Mouse (Mus musculus): ENCODE results near the gene Pla2g15. TPM values are rescaled to one million over a fixed set of nuclear protein-coding genes. Genes with fewer than 3 reads are reported as not detected.

The Pla2g15 gene
- polyA plus RNA-seq (2016; fragmentation: Nextera tagmentation; extraction: Ambion mirVana), result 9.8 TPM in 2 replicates

GRCm38 (mm10) chr8:106149801-106150652 lies at the start of gene Pla2g15:
Pla2g15 (plus strand) TSS chr8:106150399.
- peaks cover 13% of the 10 kb centered on the region for H3K36me3 ChIP-seq
- peak; percentile 97 for ATAC-seq
- H3K27ac ChIP-seq, result peak within 1 kb of the TSS; percentile 64
- H3K27me3 ChIP-seq (replicated peaks), result 0 out of 2 replicates have a peak, but pooled peaks cover under 1% of the 10 kb centered on the region
- H3K4me3 ChIP-seq, result peak within 1 kb of the TSS; percentile 77
- H3K9me3 ChIP-seq (replicated peaks), result no peaks in the 10 kb centered on the region
- H3K4me1 ChIP-seq, result peaks cover 52% of the 10 kb centered on the region
- WGBS (ENCODE audit: insufficient replicate concordance), result 1% methylated on average over 38 of the region's 38 CpGs
- H3K4me2 ChIP-seq, result peak within 1 kb of the TSS; percentile 93
- peak within 1 kb of the TSS; percentile 80 for H3K9ac ChIP-seq

GRCm38 (mm10) chr8:106102321-106102720 lies 47.9 kb upstream of the Pla2g15 start:
- no peak for ATAC-seq
- WGBS (ENCODE audit: insufficient replicate concordance), result 78% methylated on average over 4 of the region's 4 CpGs
- H3K36me3 ChIP-seq, result peaks cover 72% of the 10 kb centered on the region
- H3K4me2 ChIP-seq, result no peak overlapping the region
- no peak overlapping the region for H3K4me3 ChIP-seq
- H3K27ac ChIP-seq, result no peak overlapping the region
- H3K9me3 ChIP-seq (replicated peaks), result no peaks in the 10 kb centered on the region
- no peak overlapping the region for H3K9ac ChIP-seq
- H3K4me1 ChIP-seq, result no peaks in the 10 kb centered on the region
- H3K27me3 ChIP-seq (replicated peaks), result no peaks in the 10 kb centered on the region

- Histone ChIP-seq H3K36me3 (peaks cover 78% of the 10 kb centered on the region), H3K4me3 (no peak overlapping the region), H3K4me2 (no peak overlapping the region), H3K4me1 (no peaks in the 10 kb centered on the region), H3K27me3 (replicated peaks) (no peaks in the 10 kb centered on the region), H3K27ac (no peak overlapping the region), H3K9me3 (replicated peaks) (no peaks in the 10 kb centered on the region), H3K9ac (no peak overlapping the region)
- WGBS (ENCODE audit: insufficient replicate concordance), result 54% methylated on average over 2 of the region's 2 CpGs
- no peak for ATAC-seq
These were observed 46.3 kb upstream of the Pla2g15 start for GRCm38 (mm10) chr8:106103888-106104287.

- no peak for ATAC-seq
- Histone ChIP-seq H3K36me3 (peaks cover 85% of the 10 kb centered on the region), H3K27ac (no peak overlapping the region), H3K27me3 (replicated peaks) (no peaks in the 10 kb centered on the region), H3K4me2 (no peak overlapping the region), H3K4me1 (no peaks in the 10 kb centered on the region), H3K9me3 (replicated peaks) (no peaks in the 10 kb centered on the region), H3K9ac (no peak overlapping the region), H3K4me3 (no peak overlapping the region)
- 60% methylated on average over 1 of the region's 1 CpGs for WGBS (ENCODE audit: insufficient replicate concordance)
These were observed 44.0 kb upstream of the Pla2g15 start for GRCm38 (mm10) chr8:106106193-106106592.

- H3K27ac ChIP-seq, result no peak overlapping the region
- WGBS (ENCODE audit: insufficient replicate concordance), result 90% methylated on average over 4 of the region's 4 CpGs
- no peak for ATAC-seq
- peaks cover 81% of the 10 kb centered on the region for H3K36me3 ChIP-seq
- H3K9ac ChIP-seq, result no peak overlapping the region
- no peaks in the 10 kb centered on the region for H3K9me3 ChIP-seq (replicated peaks)
- H3K4me1 ChIP-seq, result no peaks in the 10 kb centered on the region
- no peak overlapping the region for H3K4me3 ChIP-seq
- no peak overlapping the region for H3K4me2 ChIP-seq
- no peaks in the 10 kb centered on the region for H3K27me3 ChIP-seq (replicated peaks)
These were observed 42.1 kb upstream of the Pla2g15 start for GRCm38 (mm10) chr8:106108080-106108479.

- Histone ChIP-seq H3K9me3 (replicated peaks) (no peaks in the 10 kb centered on the region), H3K4me1 (no peaks in the 10 kb centered on the region), H3K9ac (no peak overlapping the region), H3K27ac (no peak overlapping the region), H3K4me3 (no peak overlapping the region), H3K27me3 (replicated peaks) (no peaks in the 10 kb centered on the region), H3K36me3 (peaks cover 77% of the 10 kb centered on the region), H3K4me2 (no peak overlapping the region)
- 87% methylated on average over 3 of the region's 3 CpGs for WGBS (ENCODE audit: insufficient replicate concordance)
- ATAC-seq, result no peak
These were observed 41.5 kb upstream of the Pla2g15 start for GRCm38 (mm10) chr8:106108729-106109128.

GRCm38 (mm10) chr8:106112041-106112440 lies 38.2 kb upstream of the Pla2g15 start:
- Histone ChIP-seq H3K27ac (no peak overlapping the region), H3K9ac (no peak overlapping the region), H3K4me1 (no peaks in the 10 kb centered on the region), H3K4me2 (no peak overlapping the region), H3K9me3 (replicated peaks) (no peaks in the 10 kb centered on the region), H3K27me3 (replicated peaks) (no peaks in the 10 kb centered on the region), H3K4me3 (no peak overlapping the region), H3K36me3 (peaks cover 71% of the 10 kb centered on the region)
- WGBS (ENCODE audit: insufficient replicate concordance), result 75% methylated on average over 2 of the region's 2 CpGs
- ATAC-seq, result no peak

- Histone ChIP-seq H3K4me2 (no peak overlapping the region), H3K27me3 (replicated peaks) (no peaks in the 10 kb centered on the region), H3K4me3 (no peak overlapping the region), H3K27ac (no peak overlapping the region), H3K4me1 (no peaks in the 10 kb centered on the region), H3K9me3 (replicated peaks) (no peaks in the 10 kb centered on the region), H3K36me3 (peaks cover 74% of the 10 kb centered on the region), H3K9ac (no peak overlapping the region)
- no peak for ATAC-seq
- 86% methylated on average over 1 of the region's 1 CpGs for WGBS (ENCODE audit: insufficient replicate concordance)
These were observed 37.7 kb upstream of the Pla2g15 start for GRCm38 (mm10) chr8:106112514-106112913.

- WGBS (ENCODE audit: insufficient replicate concordance), result 73% methylated on average over 3 of the region's 3 CpGs
- H3K27me3 ChIP-seq (replicated peaks), result no peaks in the 10 kb centered on the region
- H3K27ac ChIP-seq, result no peak overlapping the region
- H3K4me1 ChIP-seq, result no peaks in the 10 kb centered on the region
- H3K36me3 ChIP-seq, result peaks cover 69% of the 10 kb centered on the region
- no peak overlapping the region for H3K4me3 ChIP-seq
- ATAC-seq, result no peak
- no peak overlapping the region for H3K9ac ChIP-seq
- no peak overlapping the region for H3K4me2 ChIP-seq
- H3K9me3 ChIP-seq (replicated peaks), result no peaks in the 10 kb centered on the region
These were observed 34.3 kb upstream of the Pla2g15 start for GRCm38 (mm10) chr8:106115897-106116296.

- no peak for ATAC-seq
- Histone ChIP-seq H3K9me3 (replicated peaks) (no peaks in the 10 kb centered on the region), H3K4me1 (no peaks in the 10 kb centered on the region), H3K9ac (no peak overlapping the region), H3K4me3 (no peak overlapping the region), H3K4me2 (no peak overlapping the region), H3K36me3 (peaks cover 65% of the 10 kb centered on the region), H3K27ac (no peak overlapping the region), H3K27me3 (replicated peaks) (no peaks in the 10 kb centered on the region)
- WGBS (ENCODE audit: insufficient replicate concordance), result 79% methylated on average over 3 of the region's 3 CpGs
These were observed 26.8 kb upstream of the Pla2g15 start for GRCm38 (mm10) chr8:106123443-106123842.

- 75% methylated on average over 1 of the region's 1 CpGs for WGBS (ENCODE audit: insufficient replicate concordance)
These were observed 24.1 kb upstream of the Pla2g15 start for GRCm38 (mm10) chr8:106126055-106126454.

GRCm38 (mm10) chr8:106127054-106127453 lies 23.1 kb upstream of the Pla2g15 start:
- peak; percentile 48; the same call in 1 of the 2 replicates for ATAC-seq
- peaks cover 10% of the 10 kb centered on the region for H3K4me1 ChIP-seq
- no peaks in the 10 kb centered on the region for H3K9me3 ChIP-seq (replicated peaks)
- WGBS (ENCODE audit: insufficient replicate concordance), result 58% methylated on average over 3 of the region's 3 CpGs
- no peak overlapping the region for H3K27ac ChIP-seq
- no peak overlapping the region for H3K9ac ChIP-seq
- peaks cover 68% of the 10 kb centered on the region for H3K36me3 ChIP-seq
- H3K27me3 ChIP-seq (replicated peaks), result no peaks in the 10 kb centered on the region
- no peak overlapping the region for H3K4me2 ChIP-seq
- H3K4me3 ChIP-seq, result no peak overlapping the region

More at GRCm38 (mm10) chr8:106126055-106126454, 24.1 kb upstream of the Pla2g15 start:
- no peaks in the 10 kb centered on the region for H3K9me3 ChIP-seq (replicated peaks)
- no peak overlapping the region for H3K4me3 ChIP-seq
- no peak for ATAC-seq
- H3K27me3 ChIP-seq (replicated peaks), result no peaks in the 10 kb centered on the region
- H3K36me3 ChIP-seq, result peaks cover 66% of the 10 kb centered on the region
- H3K4me2 ChIP-seq, result no peak overlapping the region
- peaks cover under 1% of the 10 kb centered on the region; the same call in 1 of the 2 replicates for H3K4me1 ChIP-seq
- H3K27ac ChIP-seq, result no peak overlapping the region
- no peak overlapping the region for H3K9ac ChIP-seq
